Mouse (Mus musculus) kidney, postnatal 0 days (tissue): Measurements from ENCODE around the gene Olfr320. TPM values are rescaled to one million over a fixed set of nuclear protein-coding genes. Genes with fewer than 3 reads are reported as not detected.
A peak's percentile ranks its signal among the peaks of the same experiment; 100 is the strongest.
"Not testable (repeated sequence)": the region's sequence is repeated elsewhere in the genome, so short reads cannot be mapped to it uniquely, and the experiment has no call there.

Source experiments
- ATAC-seq: fragments of 200-750 bp; cut with Nextera tagmentation; replicated peaks from 2 replicates; pipeline ENCODE4 v1.8.0; 2017; ENCODE audit warnings: low read depth, moderate number of reproducible peaks, moderate TSS enrichment, moderate library complexity; ENCODE audit not compliant: low FRiP score
- DNase-seq: peaks from one replicate; pipeline ENCODE4 v3.0.0-alpha.2; 2016; ENCODE audit warnings: low spot score
- H3K27ac ChIP-seq: fragments of 300-500 bp; sonication (generic); 2 replicates; pipeline ENCODE4 v1.5.1; 2014; ENCODE audit warnings: mild to moderate bottlenecking
- H3K27me3 ChIP-seq: fragments of 300-500 bp; sonication (generic); 2 replicates; pipeline ENCODE4 v1.6.1; 2014; ENCODE audit warnings: low read length, mixed read lengths; ENCODE audit not compliant: insufficient read depth
- H3K36me3 ChIP-seq: fragments of 300-500 bp; sonication (generic); 2 replicates; pipeline ENCODE4 v1.6.1; 2014; ENCODE audit warnings: low read length, mixed read lengths; ENCODE audit not compliant: insufficient read depth
- H3K4me1 ChIP-seq: fragments of 300-500 bp; sonication (generic); replicated peaks from 2 replicates; pipeline ENCODE4 v1.6.1; 2014; ENCODE audit warnings: antibody characterized with exemption, low read length, mixed read lengths; ENCODE audit not compliant: insufficient read depth
- H3K4me2 ChIP-seq: fragments of 300-500 bp; sonication (generic); 2 replicates; pipeline ENCODE4 v1.6.1; 2014; ENCODE audit warnings: mild to moderate bottlenecking, low read length, moderate library complexity, mixed read lengths
- H3K4me3 ChIP-seq: fragments of 300-500 bp; sonication (generic); replicated peaks from 2 replicates; pipeline ENCODE4 v1.5.1; 2014; ENCODE audit warnings: low read depth, low read length
- H3K9ac ChIP-seq: fragments of 300-500 bp; sonication (generic); 2 replicates; pipeline ENCODE4 v1.6.1; 2014; ENCODE audit warnings: low read depth, low read length
- H3K9me3 ChIP-seq: fragments of 300-500 bp; sonication (generic); replicated peaks from 2 replicates; pipeline ENCODE4 v1.6.1; 2016; ENCODE audit warnings: low read length, inconsistent platforms, mixed read lengths
- CTCF ChIP-seq: IDR thresholded peaks from 2 replicates; pipeline ENCODE4 v1.5.1; 2016; ENCODE audit warnings: antibody characterized with exemption, low read depth, mild to moderate bottlenecking, moderate library complexity
- WGBS: fragments of 180-500 bp; shearing (Covaris S2); extraction: QIAGEN DNeasy Blood & Tissue Kit; methylation state at CpG from one replicate; pipeline ENCODE4 v1.1.7; 2014; 5-methylcytosine and 5-hydroxymethylcytosine counted together
- polyA plus RNA-seq: library from polyadenylated mRNA; unstranded; fragments of >200 nt; fragmentation: Nextera tagmentation; extraction: Ambion mirVana; gene quantifications from 2 replicates; pipeline ENCODE4 v1.2.1, GENCODE M21; 2015

The Olfr320 gene
- polyA plus RNA-seq, 1 experiment from 2014 or later, result not detected

GRCm38 (mm10) chr11:58698862-58699261 is 18.0 kb downstream of the Olfr320 start, which contains the start of gene Olfr319:
Gene Olfr319 (plus strand): TSS chr11:58699162.
- no peaks in the 10 kb centered on the region for H3K27me3 ChIP-seq
- H3K4me3 ChIP-seq, result no peak within 1 kb of the TSS
- no peaks in the 10 kb centered on the region for H3K4me1 ChIP-seq
- TF ChIP-seq CTCF, result no peak
- no peak within 1 kb of the TSS for H3K9ac ChIP-seq
- H3K9me3 ChIP-seq, result no peaks in the 10 kb centered on the region
- ATAC-seq, result no peak
- no peak for DNase-seq
- WGBS, result 84% methylated on average over 3 of the region's 3 CpGs
- no peaks in the 10 kb centered on the region for H3K36me3 ChIP-seq
- no peak within 1 kb of the TSS for H3K4me2 ChIP-seq
- H3K27ac ChIP-seq, result no peak within 1 kb of the TSS

GRCm38 (mm10) chr11:58709086-58709485 is 28.2 kb downstream of the Olfr320 start:
- ATAC-seq, result no peak

GRCm38 (mm10) chr11:58717723-58718122 is 36.8 kb downstream of the Olfr320 start:
- 88% methylated on average over 6 of the region's 7 CpGs for WGBS

More at GRCm38 (mm10) chr11:58709086-58709485, 28.2 kb downstream of the Olfr320 start:
- H3K9me3 ChIP-seq, result no peaks in the 10 kb centered on the region
- 76% methylated on average over 11 of the region's 11 CpGs for WGBS
- H3K9ac ChIP-seq, result no peak overlapping the region
- H3K4me2 ChIP-seq, result no peak overlapping the region
- H3K27ac ChIP-seq, result no peak overlapping the region
- no peaks in the 10 kb centered on the region for H3K4me1 ChIP-seq
- DNase-seq, result no peak
- no peak overlapping the region for H3K4me3 ChIP-seq
- no peaks in the 10 kb centered on the region for H3K27me3 ChIP-seq
- no peak for TF ChIP-seq CTCF
- H3K36me3 ChIP-seq, result no peaks in the 10 kb centered on the region

GRCm38 (mm10) chr11:58719701-58720100 is 38.8 kb downstream of the Olfr320 start:
- no peak overlapping the region for H3K4me3 ChIP-seq
- ATAC-seq, result no peak
- no peak for TF ChIP-seq CTCF

More at GRCm38 (mm10) chr11:58717723-58718122, 36.8 kb downstream of the Olfr320 start:
- not testable (repeated sequence) for H3K9ac ChIP-seq, DNase-seq, H3K9me3 ChIP-seq, ATAC-seq, H3K4me3 ChIP-seq, H3K4me2 ChIP-seq, H3K27ac ChIP-seq, H3K27me3 ChIP-seq, H3K36me3 ChIP-seq, H3K4me1 ChIP-seq

GRCm38 (mm10) chr11:58723914-58724313 is 43.0 kb downstream of the Olfr320 start, which contains the start of gene Olfr318:
Gene Olfr318 (minus strand): TSS chr11:58724014.
- H3K9ac ChIP-seq, result no peak within 1 kb of the TSS
- DNase-seq (no peak), ATAC-seq (no peak)
- H3K27ac ChIP-seq, result no peak within 1 kb of the TSS
- no peak for TF ChIP-seq CTCF
- H3K36me3 ChIP-seq, result no peaks in the 10 kb centered on the region
- no peak within 1 kb of the TSS for H3K4me3 ChIP-seq
- no peaks in the 10 kb centered on the region for H3K4me1 ChIP-seq
- H3K9me3 ChIP-seq, result no peaks in the 10 kb centered on the region
- H3K27me3 ChIP-seq, result no peaks in the 10 kb centered on the region
- H3K4me2 ChIP-seq, result no peak within 1 kb of the TSS

More at GRCm38 (mm10) chr11:58719701-58720100, 38.8 kb downstream of the Olfr320 start:
- Histone ChIP-seq H3K4me1 (no peaks in the 10 kb centered on the region), H3K27me3 (no peaks in the 10 kb centered on the region), H3K9me3 (no peaks in the 10 kb centered on the region), H3K9ac (no peak overlapping the region), H3K4me2 (no peak overlapping the region), H3K27ac (no peak overlapping the region), H3K36me3 (no peaks in the 10 kb centered on the region)
- no peak for DNase-seq
- 85% methylated on average over 4 of the region's 4 CpGs for WGBS

- DNase-seq, H3K4me3 ChIP-seq, H3K36me3 ChIP-seq, H3K27me3 ChIP-seq, H3K27ac ChIP-seq, H3K4me2 ChIP-seq, H3K4me1 ChIP-seq, H3K9me3 ChIP-seq, H3K9ac ChIP-seq: not testable (repeated sequence)
- ATAC-seq, result peak; percentile 65; the same call in 1 of the 2 replicates
- WGBS, result 68% methylated on average over 6 of the region's 6 CpGs
These were observed 47.2 kb downstream of the Olfr320 start for GRCm38 (mm10) chr11:58727896-58728650.

GRCm38 (mm10) chr11:58733372-58733771 is 52.5 kb downstream of the Olfr320 start:
- no peak overlapping the region for H3K4me2 ChIP-seq
- H3K9me3 ChIP-seq, result no peaks in the 10 kb centered on the region
- H3K27me3 ChIP-seq, result no peaks in the 10 kb centered on the region
- ATAC-seq (no peak), DNase-seq (no peak)
- no peak overlapping the region for H3K9ac ChIP-seq
- no peaks in the 10 kb centered on the region for H3K36me3 ChIP-seq
- H3K27ac ChIP-seq, result no peak overlapping the region
- 58% methylated on average over 3 of the region's 3 CpGs for WGBS
- TF ChIP-seq CTCF, result no peak
- no peaks in the 10 kb centered on the region for H3K4me1 ChIP-seq
- H3K4me3 ChIP-seq, result no peak overlapping the region

Other genes starting within 250 kb of the Olfr320 start
- not detected in 2 replicates for gene Gm12253, start 248.5 kb upstream of the Olfr320 start, polyA plus RNA-seq
- not detected in 2 replicates for gene Lypd9, start 228.2 kb upstream of the Olfr320 start, polyA plus RNA-seq
- gene Olfr30, start 218.8 kb upstream of the Olfr320 start, polyA plus RNA-seq, result not detected in 2 replicates
- 0.08 TPM in 1 of 2 replicates, not detected in the other for gene Olfr332, start 188.5 kb upstream of the Olfr320 start, polyA plus RNA-seq
- not detected in 2 replicates for gene Olfr331, start 178.5 kb upstream of the Olfr320 start, polyA plus RNA-seq
- gene Olfr330, start 146.3 kb upstream of the Olfr320 start, polyA plus RNA-seq, result not detected in 2 replicates
- gene Olfr329-ps, start 134.7 kb upstream of the Olfr320 start, polyA plus RNA-seq, result not detected in 2 replicates
- gene Olfr328, start 125.5 kb upstream of the Olfr320 start, polyA plus RNA-seq, result not detected in 2 replicates
- not detected in 2 replicates for gene Olfr224, start 110.5 kb upstream of the Olfr320 start, polyA plus RNA-seq
- gene Olfr325, start 103.4 kb upstream of the Olfr320 start, polyA plus RNA-seq, result not detected in 2 replicates
- not detected in 2 replicates for gene Olfr324, start 86.0 kb upstream of the Olfr320 start, polyA plus RNA-seq
- not detected in 2 replicates for gene 2210407C18Rik, start 65.0 kb upstream of the Olfr320 start, polyA plus RNA-seq
- gene Olfr323, start 50.6 kb upstream of the Olfr320 start, polyA plus RNA-seq, result not detected in 2 replicates
- 0.08 and 0.14 TPM in 2 replicates for gene Trim58, start 40.6 kb upstream of the Olfr320 start, polyA plus RNA-seq
- gene Olfr322, start 22.3 kb upstream of the Olfr320 start, polyA plus RNA-seq, result 0.05 and 0.09 TPM in 2 replicates
- gene Olfr319, start 18.1 kb downstream of the Olfr320 start, polyA plus RNA-seq, result not detected in 2 replicates
- not detected in 2 replicates for gene Olfr318, start 42.9 kb downstream of the Olfr320 start, polyA plus RNA-seq
- not detected in 2 replicates for gene Olfr317, start 58.1 kb downstream of the Olfr320 start, polyA plus RNA-seq
- gene Olfr316, start 71.6 kb downstream of the Olfr320 start, polyA plus RNA-seq, result not detected in 2 replicates
- not detected in 2 replicates for gene Olfr315, start 92.1 kb downstream of the Olfr320 start, polyA plus RNA-seq
- not detected in 2 replicates for gene Olfr314, start 101.9 kb downstream of the Olfr320 start, polyA plus RNA-seq
- gene Fam183b, start 120.9 kb downstream of the Olfr320 start, polyA plus RNA-seq, result 0.31 and 0.37 TPM in 2 replicates
- gene Olfr313, start 133.9 kb downstream of the Olfr320 start, polyA plus RNA-seq, result not detected in 2 replicates
- gene Olfr312, start 148.1 kb downstream of the Olfr320 start, polyA plus RNA-seq, result not detected in 2 replicates
- not detected in 2 replicates for gene Olfr311, start 158.2 kb downstream of the Olfr320 start, polyA plus RNA-seq
- 5.5 and 6.1 TPM in 2 replicates for gene Gm12258, start 166.1 kb downstream of the Olfr320 start, polyA plus RNA-seq
- gene 2810021J22Rik, start 186.1 kb downstream of the Olfr320 start, polyA plus RNA-seq, result 7.2 TPM in 2 replicates
- gene Zfp39, start 223.1 kb downstream of the Olfr320 start, polyA plus RNA-seq, result 3.8 and 4.3 TPM in 2 replicates
- 0.16 TPM in 1 of 2 replicates, not detected in the other for gene Btnl10, start 236.8 kb downstream of the Olfr320 start, polyA plus RNA-seq